16 mouse cellular contexts compared by ENCODE assay signal in genomic region chr10:107966996-107967395, GRCm38 (mm10). TPM values are rescaled to one million over a fixed set of nuclear protein-coding genes. Genes with fewer than 3 reads are reported as not detected.
A peak's percentile ranks its signal among the peaks of the same experiment; 100 is the strongest.
DNase-seq lines count a peak whose midpoint lies in the region; TF ChIP-seq lines count a peak whose summit lies in the region.
"Had no signal": no experiment of that assay in that cellular context is flagged by ENCODE, and none has a peak within 500 bp of the region (broad histone marks: within the 10 kb centered on the region; RNA-seq: fewer than 3 reads in every experiment).

No protein-coding gene starts in this region.

- H3K27ac ChIP-seq in left cerebral cortex, adult 2 months = peak overlapping the region; percentile 44; the same call in 1 of the 2 replicates
- H3K27ac ChIP-seq: forebrain, embryonic 15.5 days; macrophage; stomach, embryonic 15.5 days had no signal

- DNase-seq in adrenal gland, adult 2 months = peak; percentile 46
- no peak for DNase-seq in adrenal gland, postnatal 14 days
- DNase-seq in right cerebral cortex, adult 18-20 months = peak; percentile 77
- DNase-seq in right cerebral cortex, postnatal 14 days = no peak
- peak; percentile 15 to 37 for DNase-seq in left cerebral cortex, adult 2 months (ENCODE audit: extremely low spot score in 1 of 2, low spot score in 2 of 2)
- DNase-seq in telencephalon, adult 2 months (ENCODE audit: low read depth, low spot score) = peak; percentile 65
- DNase-seq in natural killer cell, adult 2 months (ENCODE audit: low spot score in 2 of 2) = no peak
- no peak for DNase-seq in spleen, postnatal 10 days (ENCODE audit: low spot score in 2 of 2)
- DNase-seq: cerebellum, adult 8-10 months; kidney, adult 2 months; liver, postnatal 0 days; thymus, postnatal 25 days had no signal

- TF ChIP-seq CTCF in left cerebral cortex, adult 2 months (IDR thresholded peaks at IDR 0.05) = no peak

- no peak overlapping the region for H3K4me3 ChIP-seq in left cerebral cortex, adult 2 months
- H3K4me3 ChIP-seq: forebrain, embryonic 15.5 days; stomach, embryonic 15.5 days had no signal

- intact Hi-C loops in left cerebral cortex, adult 2 months (cut with DNase I) = loop anchor here (1.0 kb wide), 1 partner anchor 67 kb away; no protein-coding TSS in a partner anchor

RNA-seq across cellular contexts. Expression of gene Otogl, which starts 55.1 kb away (rescaled TPM):
- under 1 TPM; 0.17 to 0.31 TPM for total RNA-seq in adrenal gland, adult 2 months (2021)
- not detected in 2 replicates for polyA plus RNA-seq in adrenal gland, adult 2 months (2012; rRNA removed)
- total RNA-seq in adrenal gland, postnatal 14 days (2021) = 0.08 and 0.22 TPM in 2 replicates
- total RNA-seq in left cerebral cortex, adult 2 months (2021) = under 1 TPM; 0.14 to 0.16 TPM
- polyA plus RNA-seq: activated CD4-positive, CD25-positive, alpha-beta regulatory T cell, adult 4 months; liver, postnatal 0 days; macrophage had no signal

Comparison
In these comparisons a context has a peak if more than half of its experiments do, and no peak if none do; other contexts are left out.
1. DNase-seq: peak in adrenal gland, adult 2 months (single experiment), right cerebral cortex, adult 18-20 months (single experiment), left cerebral cortex, adult 2 months (2 of 2) and telencephalon, adult 2 months (single experiment); none in adrenal gland, postnatal 14 days (single experiment), right cerebral cortex, postnatal 14 days (single experiment), natural killer cell, adult 2 months (0 of 2) and spleen, postnatal 10 days (0 of 2).